Mouse (Mus musculus): Measurements from ENCODE around the gene Rpp14.

The Rpp14 gene

GRCm38 (mm10) chr14:8080165-8080679 lies at the start of gene Rpp14:
Rpp14 (plus strand) TSS chr14:8080367.
- peak; percentile 98 for DNase-seq (ENCODE audit: low read depth, low spot score)

DNA sequence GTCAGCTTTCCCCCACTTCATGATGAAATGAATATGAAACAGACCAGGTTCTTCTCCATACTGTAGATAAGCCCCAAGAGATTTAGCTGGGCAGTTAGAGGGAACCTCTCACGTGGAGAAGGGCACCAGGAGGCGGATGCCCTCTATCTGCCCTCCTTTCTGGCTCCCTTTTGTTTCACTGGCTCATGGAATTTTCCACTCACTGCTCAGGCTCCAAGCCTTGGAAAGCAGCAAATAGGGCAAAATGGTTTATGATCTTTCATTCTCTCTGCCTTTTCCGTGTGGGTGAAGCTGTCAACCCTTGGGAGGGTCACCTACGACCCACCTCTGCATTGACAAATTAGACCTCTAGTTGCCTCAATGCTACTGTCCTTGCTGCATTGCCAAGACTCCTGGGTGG lies 49.6 kb upstream of the Rpp14 start:
- DNase-seq (ENCODE audit: low read depth, low spot score): no peak

DNA sequence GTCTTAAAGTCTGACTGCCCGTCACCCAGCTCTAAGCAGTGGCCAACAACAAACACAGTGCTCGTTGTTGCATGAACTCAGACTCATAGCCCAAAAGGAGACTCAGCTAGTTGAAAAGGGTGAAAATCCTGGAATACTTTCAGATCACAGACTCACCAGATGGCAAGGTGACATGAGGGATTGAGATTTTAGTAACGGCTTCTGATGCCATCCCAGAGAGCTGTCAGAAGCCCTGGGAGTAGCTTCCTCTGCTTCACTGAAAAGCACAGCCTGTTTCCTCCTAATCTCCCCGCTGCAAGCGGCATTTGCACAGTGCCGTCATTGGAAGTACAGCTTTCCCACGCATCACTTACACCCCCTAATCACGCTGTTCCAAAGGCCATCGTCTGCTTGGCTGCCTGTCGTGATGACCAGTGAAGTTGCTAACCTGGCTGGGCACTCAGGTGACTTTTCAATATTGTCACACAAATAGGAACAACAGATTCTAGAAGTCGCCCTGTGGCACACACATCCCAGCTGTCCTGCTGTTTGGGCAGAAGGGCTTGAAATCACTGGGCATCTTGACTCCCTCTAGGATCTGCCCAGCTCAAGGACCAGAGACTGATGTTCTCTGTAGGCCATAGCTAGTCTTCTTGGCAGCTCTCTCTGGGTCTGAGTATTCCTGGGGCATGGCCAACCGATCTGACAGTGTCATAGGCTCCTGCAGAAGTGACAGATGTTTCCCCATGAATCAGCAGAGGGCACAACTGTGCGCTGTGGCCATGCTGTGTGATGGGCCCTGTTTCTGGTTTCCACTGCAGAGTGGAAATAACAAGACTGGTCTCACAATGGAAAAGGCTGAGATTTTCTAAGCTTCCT lies 47.9 kb upstream of the Rpp14 start:
- DNase-seq (ENCODE audit: low read depth, low spot score): no peak

GRCm38 (mm10) chr14:8034561-8034960 lies 45.6 kb upstream of the Rpp14 start:
- DNase-seq (ENCODE audit: low read depth, low spot score): no peak

DNA sequence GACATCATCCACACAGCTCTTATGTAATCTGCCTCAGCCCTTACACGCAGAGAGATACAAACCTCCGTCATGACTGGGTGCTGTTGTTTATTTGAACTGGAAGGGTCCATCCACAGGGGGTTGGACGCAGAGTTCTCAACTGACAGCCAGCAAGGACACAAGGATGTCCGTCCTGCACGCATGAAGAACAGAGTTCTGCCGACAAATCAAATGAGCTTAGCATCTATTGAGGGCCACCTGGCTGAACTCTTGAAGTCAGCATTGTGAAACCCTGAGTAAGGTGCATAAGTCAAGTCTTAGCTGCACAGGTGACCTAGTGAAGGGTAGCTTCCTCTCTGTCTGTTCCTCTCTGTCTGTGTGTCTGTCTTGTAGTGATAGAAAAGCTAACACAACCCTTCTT lies 44.2 kb upstream of the Rpp14 start:
- no peak for DNase-seq (ENCODE audit: low read depth, low spot score)

DNA sequence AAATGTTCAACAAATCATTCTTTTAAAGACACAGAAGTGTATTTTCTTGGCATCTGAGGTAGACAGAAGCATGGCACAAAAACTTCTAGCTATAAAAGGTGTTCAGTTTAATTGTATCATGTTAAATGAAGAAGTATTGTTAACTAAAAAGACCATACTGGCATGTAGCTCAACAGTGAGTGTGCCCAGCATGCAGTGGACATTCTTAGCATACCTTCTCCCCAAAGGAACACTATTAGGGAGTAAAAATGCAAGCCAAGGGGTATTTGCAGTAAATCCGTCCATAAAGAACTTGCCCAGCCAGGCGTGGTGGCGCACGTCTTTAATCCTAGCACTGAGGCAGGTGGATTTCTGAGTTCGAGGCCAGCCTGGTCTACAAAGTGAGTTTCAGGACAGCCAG lies 43.8 kb upstream of the Rpp14 start:
- no peak for DNase-seq (ENCODE audit: low read depth, low spot score)

DNA sequence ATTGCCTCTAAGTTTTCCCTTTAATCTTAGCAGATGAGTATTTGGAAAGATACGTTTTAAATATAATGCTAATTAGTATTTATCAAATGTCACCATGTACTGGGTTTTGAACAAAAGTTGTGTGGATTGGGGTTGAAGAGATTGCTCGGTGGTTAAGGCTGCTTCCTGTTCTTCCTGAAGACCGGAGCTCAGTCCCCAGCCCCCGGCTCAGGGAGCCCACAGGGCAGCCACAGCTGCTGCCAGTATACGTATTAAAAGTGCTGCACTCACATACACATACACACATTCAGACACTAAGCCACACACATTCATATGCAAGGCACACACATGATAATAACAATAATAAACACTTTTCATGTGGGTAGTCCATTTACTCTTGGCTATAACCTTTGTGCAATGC lies 42.0 kb upstream of the Rpp14 start:
- no peak for DNase-seq (ENCODE audit: low read depth, low spot score)

DNA sequence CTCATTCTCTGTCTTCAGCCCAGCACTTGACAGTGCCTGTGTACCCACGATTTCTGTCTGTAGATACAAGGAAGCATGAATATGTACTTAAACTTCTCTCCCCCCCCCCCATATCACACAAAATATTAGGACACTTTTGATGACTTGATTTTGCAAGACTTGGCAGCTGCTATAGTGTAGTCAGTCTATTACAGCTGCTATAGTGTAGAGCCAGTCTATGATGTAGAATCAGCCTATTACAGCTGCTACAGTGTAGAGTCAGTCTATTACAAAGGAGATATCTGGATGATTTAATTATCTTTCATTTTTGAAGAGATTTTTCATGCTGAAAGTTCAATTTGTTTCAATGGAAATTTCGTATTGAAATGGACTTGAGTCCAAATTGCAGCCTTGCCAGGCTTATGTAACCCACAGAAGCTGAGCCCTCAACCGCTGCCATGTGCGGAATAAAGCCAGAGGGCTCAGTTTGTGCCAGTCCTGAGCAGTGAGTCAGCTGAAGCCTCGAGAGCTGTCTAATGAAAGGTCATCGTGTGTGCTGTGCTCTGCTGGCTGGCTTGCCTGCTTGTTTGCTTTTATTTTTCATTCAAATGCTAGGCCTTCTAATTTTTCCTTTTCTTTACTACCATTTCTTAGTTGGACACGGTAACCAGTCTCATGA lies 41.2 kb upstream of the Rpp14 start:
- DNase-seq (ENCODE audit: low read depth, low spot score): no peak

- DNase-seq (ENCODE audit: low read depth, low spot score): no peak
Measured at GRCm38 (mm10) chr14:8040179-8040578, 40.0 kb upstream of the Rpp14 start.

DNA sequence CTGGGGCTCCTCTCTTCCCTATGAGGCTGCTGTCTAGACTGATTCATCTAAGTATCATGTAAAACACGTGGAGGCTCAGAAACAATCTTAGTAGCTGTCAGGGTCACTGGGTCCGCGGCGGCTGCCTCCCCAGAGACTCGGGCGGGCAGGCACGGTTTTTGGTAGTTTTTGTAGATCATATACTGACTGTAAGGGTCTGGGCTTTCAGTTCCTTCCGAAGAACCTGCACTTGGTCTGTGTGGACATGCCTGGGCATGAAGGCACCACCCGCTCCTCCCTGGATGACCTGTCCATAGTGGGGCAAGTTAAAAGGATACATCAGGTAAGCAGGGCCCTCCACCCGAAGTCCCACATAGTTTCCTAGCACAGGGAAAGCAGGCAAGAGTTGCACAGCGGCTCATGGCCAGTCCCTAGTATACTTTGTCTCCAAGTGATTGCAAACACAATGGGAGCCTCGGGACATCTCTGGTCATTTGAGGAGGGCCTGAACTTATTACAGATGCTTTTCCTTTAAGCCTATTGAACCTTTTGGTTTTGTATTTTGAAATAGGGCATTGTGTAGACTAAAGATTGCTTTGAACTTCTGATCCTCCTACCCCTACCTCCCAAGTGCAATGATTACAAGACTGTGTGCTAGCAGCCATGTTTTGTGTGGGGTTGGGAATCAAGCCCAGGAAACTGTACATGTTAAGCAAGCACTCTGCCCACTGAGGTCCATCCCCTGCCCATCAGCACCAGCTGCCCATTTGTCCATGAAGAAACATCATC lies 39.1 kb upstream of the Rpp14 start:
- DNase-seq (ENCODE audit: low read depth, low spot score): no peak

GRCm38 (mm10) chr14:8042120-8042519 lies 38.0 kb upstream of the Rpp14 start:
- DNase-seq (ENCODE audit: low read depth, low spot score): no peak

- no peak for DNase-seq (ENCODE audit: low read depth, low spot score)
Measured at GRCm38 (mm10) chr14:8042577-8042976, 37.6 kb upstream of the Rpp14 start.

DNA sequence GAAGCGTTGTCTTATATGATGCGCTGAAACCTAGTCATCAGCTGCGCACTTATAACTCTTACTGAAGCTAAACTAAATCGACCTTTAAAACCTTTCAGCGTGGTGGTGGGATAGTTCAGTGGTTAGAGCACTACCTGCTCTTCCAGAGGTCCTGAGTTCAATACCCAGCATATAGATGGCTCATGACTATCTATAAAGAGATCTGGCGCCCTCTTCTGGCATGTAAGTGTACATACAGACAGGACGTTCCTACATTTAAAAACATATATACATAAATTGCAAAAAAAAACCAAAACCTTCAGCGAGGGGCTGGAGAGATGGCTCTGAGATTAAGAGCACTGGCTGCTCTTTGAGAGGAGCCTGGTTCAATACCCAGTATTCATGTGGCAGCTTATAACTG lies 35.8 kb upstream of the Rpp14 start:
- DNase-seq (ENCODE audit: low read depth, low spot score): peak; percentile 82

DNA sequence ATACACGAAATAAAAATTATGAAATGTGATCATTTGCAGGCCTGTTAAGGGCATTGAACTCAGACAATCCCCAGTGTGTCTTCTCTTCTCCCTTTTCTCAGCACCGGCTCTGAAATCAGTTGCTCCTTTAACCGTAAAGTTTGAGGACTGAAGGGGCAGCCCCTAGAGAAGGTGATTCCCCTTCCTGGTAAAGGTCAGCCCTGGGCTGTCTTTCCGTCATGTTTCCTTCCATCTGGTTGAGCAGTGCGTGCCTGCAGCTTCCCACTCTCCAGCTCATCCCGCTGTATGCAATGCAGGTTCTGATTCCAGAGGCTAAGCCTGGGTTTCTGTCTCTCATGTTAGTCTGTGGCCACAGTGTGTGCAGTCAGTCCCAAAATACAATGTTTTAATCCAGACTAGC lies 35.4 kb upstream of the Rpp14 start:
- DNase-seq (ENCODE audit: low read depth, low spot score): no peak

DNA sequence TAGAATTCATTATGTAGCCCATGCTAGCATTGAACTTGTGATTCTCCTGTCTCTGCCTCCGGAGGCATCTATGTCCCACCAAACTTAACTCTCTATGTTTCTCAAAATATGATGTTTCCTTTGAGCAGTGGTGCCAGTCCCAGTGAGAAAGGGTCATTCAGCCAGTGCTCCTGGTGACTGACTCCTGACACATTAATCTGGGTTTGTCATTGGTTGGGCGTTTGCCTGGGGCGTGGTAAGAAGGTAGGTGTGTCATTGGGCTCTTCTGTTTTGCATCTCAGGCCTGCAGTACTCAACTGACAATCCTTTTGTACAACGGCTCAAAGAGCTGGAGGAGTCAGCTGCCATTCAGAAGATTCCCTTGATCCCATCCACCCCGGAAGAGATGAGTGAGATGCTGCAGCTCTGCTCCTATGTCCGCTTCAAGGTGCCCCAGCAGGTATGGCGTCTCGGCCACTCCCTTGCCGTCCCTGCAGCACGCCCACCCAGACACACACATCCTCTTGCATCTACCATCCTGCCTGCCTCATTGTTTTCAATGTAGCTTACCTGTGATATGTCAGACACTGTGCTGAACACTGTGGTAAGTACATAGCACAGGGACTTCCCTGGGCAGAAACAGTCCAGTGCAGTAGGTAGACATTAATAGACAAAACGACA lies 34.9 kb upstream of the Rpp14 start:
- DNase-seq (ENCODE audit: low read depth, low spot score): peak; percentile 79

- no peak for DNase-seq (ENCODE audit: low read depth, low spot score)
Measured at GRCm38 (mm10) chr14:8046839-8047238, 33.3 kb upstream of the Rpp14 start.

DNA sequence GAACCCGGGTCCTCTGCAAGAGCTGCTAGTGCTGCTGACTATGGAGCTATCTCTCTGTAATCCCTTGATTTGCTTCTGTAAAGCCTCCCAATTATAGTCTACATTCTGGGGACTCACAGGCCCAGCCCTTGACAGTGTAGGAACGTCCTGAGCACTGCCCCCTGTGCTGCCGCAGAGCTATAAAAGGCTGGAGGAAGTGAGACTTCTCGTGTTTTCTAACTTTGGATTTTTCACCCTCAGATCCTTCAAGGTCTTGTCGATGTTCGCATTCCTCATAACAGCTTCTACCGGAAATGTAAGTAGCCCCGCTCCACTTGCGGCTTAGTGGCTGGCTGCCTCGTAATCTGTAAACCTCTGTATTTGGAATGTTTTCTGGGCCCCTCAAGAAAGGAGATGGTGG lies 30.8 kb upstream of the Rpp14 start:
- no peak for DNase-seq (ENCODE audit: low read depth, low spot score)

DNA sequence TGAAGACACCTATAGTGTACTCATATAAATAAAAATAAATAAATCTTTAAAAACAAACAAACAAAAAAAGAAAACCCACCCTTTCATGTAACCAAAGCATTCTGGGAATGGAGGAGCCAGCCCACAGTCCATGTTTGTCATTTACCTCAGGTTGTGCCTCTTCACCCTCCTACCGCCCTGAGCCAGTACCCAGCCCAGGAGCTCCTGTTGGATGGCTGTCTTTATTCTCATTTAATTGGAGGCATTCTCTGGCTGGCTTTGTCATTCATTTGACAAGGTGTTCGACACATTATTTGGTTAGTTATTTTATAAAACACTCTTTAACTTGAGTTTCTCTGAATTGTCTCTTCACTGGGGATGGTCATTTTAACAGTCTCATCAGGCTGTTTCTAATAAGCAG lies 28.3 kb upstream of the Rpp14 start:
- peak; percentile 76 for DNase-seq (ENCODE audit: low read depth, low spot score)

DNA sequence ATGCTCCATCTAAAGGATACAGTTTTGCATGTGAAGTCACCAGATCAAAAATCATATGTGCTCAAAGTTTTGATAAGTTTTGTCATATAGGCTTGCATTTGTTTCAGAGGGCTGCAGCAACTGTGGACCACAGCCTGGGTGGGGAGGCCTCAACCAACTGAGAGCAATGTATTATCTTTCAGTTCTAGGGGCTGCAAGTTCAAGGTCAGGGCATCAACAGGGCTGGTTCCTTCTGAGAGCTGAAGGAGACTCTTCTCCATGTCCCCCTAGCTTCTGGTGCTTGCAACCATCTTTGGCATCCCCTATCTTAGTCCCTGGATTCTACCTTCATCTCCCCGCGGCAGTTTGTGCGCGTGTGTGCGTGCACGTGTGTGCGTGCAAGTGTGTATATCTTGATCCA lies 27.5 kb upstream of the Rpp14 start:
- no peak for DNase-seq (ENCODE audit: low read depth, low spot score)

GRCm38 (mm10) chr14:8054310-8055102 lies 25.7 kb upstream of the Rpp14 start:
- DNase-seq (ENCODE audit: low read depth, low spot score): peak; percentile 99

GRCm38 (mm10) chr14:8056076-8056475 lies 24.1 kb upstream of the Rpp14 start:
- DNase-seq (ENCODE audit: low read depth, low spot score): no peak

All from ZHBTc4 (cell line).